Mouse (Mus musculus): Measurements from ENCODE around the gene Frat1. TPM values are rescaled to one million over a fixed set of nuclear protein-coding genes. Genes with fewer than 3 reads are reported as not detected.

Gene Frat1
- 1.5 TPM for polyA plus RNA-seq (2014; fragmentation: Illumina TruSeq; extraction: RNeasy Lipid Tissue Mini Kit (QIAGEN cat#74804); ENCODE audit: low read depth, low replicate concordance)

DNA sequence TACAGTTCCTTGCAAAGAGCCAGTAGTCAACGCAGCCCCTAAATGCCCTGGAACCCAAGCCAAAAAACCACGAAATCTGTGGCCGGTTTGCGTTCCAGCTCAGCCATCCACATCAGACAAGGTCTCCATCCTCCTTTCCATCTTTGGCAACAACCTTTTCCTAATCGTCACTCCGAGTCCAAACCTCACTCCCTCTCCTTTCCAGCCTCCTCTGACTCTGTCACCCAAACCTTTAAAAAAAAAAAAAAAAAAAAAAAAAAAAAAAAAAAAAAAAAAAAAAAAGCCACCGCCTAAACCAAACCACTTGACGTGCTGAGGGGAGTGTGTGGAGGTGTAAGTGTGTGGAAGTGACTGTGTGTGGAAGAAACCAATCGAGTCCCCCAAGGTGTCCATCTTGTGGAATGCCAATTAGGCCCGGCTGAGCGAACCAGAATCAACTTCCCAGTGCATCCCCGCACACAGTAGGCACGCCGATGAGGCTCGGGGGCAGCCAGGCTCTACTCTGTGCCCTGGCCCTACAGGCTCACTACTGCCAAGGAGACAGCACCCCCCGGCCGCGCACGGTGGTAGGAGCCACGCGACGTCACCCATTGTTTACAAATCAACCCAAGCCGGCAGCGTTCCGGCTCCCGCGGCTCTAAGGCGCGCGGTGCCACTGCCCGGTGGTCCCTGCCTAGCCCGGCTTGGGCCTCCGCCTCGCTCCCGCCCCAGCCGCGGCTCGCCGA lies at the start of gene Frat1:
Gene Frat1 (plus strand): TSS at position 590 of the 725 bp plus-strand sequence.

DNA sequence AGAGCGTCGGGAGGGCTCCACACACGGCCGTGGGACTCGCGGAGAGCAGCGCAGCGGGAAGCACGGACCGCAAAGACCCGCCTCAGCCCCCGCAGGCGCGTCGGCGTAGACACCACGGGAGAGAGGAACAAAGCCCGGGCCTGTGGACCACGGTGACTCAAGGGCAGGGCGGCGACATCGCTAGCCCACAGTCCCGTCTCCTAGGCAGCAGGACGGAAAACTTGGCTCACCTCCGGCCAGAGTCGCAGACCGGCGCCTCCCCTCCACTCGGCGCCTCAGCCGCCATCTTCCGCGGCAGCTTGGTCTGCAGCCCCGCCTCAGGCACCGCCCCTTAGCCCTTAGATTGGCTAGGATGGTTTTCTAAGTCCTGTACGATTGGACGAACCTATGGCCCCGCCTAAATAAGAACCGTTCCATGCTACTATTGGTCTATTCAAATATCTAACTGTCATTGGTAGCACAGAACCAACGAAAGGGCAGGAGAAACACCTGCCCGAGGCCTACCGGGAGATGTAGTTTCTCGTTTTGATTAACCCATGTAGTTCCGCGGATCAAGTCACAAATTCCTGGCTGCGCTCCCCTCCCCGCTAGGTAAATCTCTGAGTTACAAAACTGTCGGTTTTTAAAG lies 27.9 kb upstream of the Frat1 start, which contains the start of gene Arhgap19:
Gene Arhgap19 (minus strand): TSS at position 306 of the 628 bp plus-strand sequence.

DNA sequence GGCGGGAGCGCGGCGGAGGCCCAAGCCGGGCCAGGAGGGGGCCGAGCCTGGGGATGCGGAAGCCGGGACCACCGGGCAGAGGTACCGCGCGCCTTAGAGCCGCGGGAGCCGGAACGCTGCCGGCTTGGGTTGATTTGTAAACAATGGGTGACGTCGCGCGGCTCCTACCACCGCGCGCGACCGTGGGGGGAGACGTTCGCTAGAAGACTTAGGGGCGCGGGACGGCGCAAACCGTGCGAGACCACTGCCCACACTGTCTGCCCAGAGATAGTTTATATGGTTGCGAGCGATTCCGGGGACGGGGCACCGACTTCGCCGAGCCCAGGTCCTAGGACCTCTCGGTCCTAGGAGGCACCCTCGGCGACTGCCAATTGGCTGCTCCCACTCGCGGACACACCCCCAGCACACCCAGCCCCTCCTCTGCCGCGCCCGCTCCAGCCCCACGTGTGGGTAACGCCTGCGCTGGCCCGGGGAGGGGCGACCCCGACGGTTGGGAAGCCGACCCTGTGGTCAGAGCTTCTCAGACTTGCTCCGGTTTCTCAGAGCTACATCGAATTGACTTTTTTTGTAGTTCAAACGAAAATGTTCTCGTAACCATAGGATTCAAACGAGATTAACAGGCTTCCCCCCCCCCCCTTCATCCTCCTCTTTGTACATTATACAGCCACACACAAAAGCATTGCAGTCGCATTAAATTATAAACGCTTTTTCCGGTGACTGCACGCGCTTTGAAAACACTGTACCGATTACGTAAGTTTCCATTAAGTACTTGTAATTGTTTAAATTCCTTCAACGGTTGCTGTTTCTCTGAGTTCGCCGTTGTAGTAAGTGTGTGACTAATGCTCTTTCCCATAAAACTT lies 18.5 kb downstream of the Frat1 start, which contains the start of gene Frat2:
Gene Frat2 (minus strand): TSS at position 141 of the 860 bp plus-strand sequence.

Other genes starting within 250 kb of the Frat1 start
- gene Gm340, start 247.6 kb upstream of the Frat1 start, polyA plus RNA-seq (2014; fragmentation: Illumina TruSeq; extraction: RNeasy Lipid Tissue Mini Kit (QIAGEN cat#74804); ENCODE audit: low read depth, low replicate concordance): 1.2 TPM
- gene Slit1, start 86.3 kb upstream of the Frat1 start, polyA plus RNA-seq (2014; fragmentation: Illumina TruSeq; extraction: RNeasy Lipid Tissue Mini Kit (QIAGEN cat#74804); ENCODE audit: low read depth, low replicate concordance): not detected
- 1.8 TPM for gene Arhgap19, start 27.9 kb upstream of the Frat1 start, polyA plus RNA-seq (2014; fragmentation: Illumina TruSeq; extraction: RNeasy Lipid Tissue Mini Kit (QIAGEN cat#74804); ENCODE audit: low read depth, low replicate concordance)
- 1.0 TPM for gene Frat2, start 18.2 kb downstream of the Frat1 start, polyA plus RNA-seq (2014; fragmentation: Illumina TruSeq; extraction: RNeasy Lipid Tissue Mini Kit (QIAGEN cat#74804); ENCODE audit: low read depth, low replicate concordance)
- gene Rrp12, start 66.2 kb downstream of the Frat1 start, polyA plus RNA-seq (2014; fragmentation: Illumina TruSeq; extraction: RNeasy Lipid Tissue Mini Kit (QIAGEN cat#74804); ENCODE audit: low read depth, low replicate concordance): 10.8 TPM
- 116 TPM for gene Pgam1, start 82.0 kb downstream of the Frat1 start, polyA plus RNA-seq (2014; fragmentation: Illumina TruSeq; extraction: RNeasy Lipid Tissue Mini Kit (QIAGEN cat#74804); ENCODE audit: low read depth, low replicate concordance)
- gene Exosc1, start 103.5 kb downstream of the Frat1 start, polyA plus RNA-seq (2014; fragmentation: Illumina TruSeq; extraction: RNeasy Lipid Tissue Mini Kit (QIAGEN cat#74804); ENCODE audit: low read depth, low replicate concordance): 17.6 TPM
- 18.1 TPM for gene Zdhhc16, start 103.5 kb downstream of the Frat1 start, polyA plus RNA-seq (2014; fragmentation: Illumina TruSeq; extraction: RNeasy Lipid Tissue Mini Kit (QIAGEN cat#74804); ENCODE audit: low read depth, low replicate concordance)
- gene Mms19, start 151.2 kb downstream of the Frat1 start, polyA plus RNA-seq (2014; fragmentation: Illumina TruSeq; extraction: RNeasy Lipid Tissue Mini Kit (QIAGEN cat#74804); ENCODE audit: low read depth, low replicate concordance): 18.8 TPM
- gene Ubtd1, start 151.8 kb downstream of the Frat1 start, polyA plus RNA-seq (2014; fragmentation: Illumina TruSeq; extraction: RNeasy Lipid Tissue Mini Kit (QIAGEN cat#74804); ENCODE audit: low read depth, low replicate concordance): 22.9 TPM
- gene Ankrd2, start 206.0 kb downstream of the Frat1 start, polyA plus RNA-seq (2014; fragmentation: Illumina TruSeq; extraction: RNeasy Lipid Tissue Mini Kit (QIAGEN cat#74804); ENCODE audit: low read depth, low replicate concordance): not detected
- gene Hoga1, start 215.6 kb downstream of the Frat1 start, polyA plus RNA-seq (2014; fragmentation: Illumina TruSeq; extraction: RNeasy Lipid Tissue Mini Kit (QIAGEN cat#74804); ENCODE audit: low read depth, low replicate concordance): 0.84 TPM
- not detected for gene 4933411K16Rik, start 222.3 kb downstream of the Frat1 start, polyA plus RNA-seq (2014; fragmentation: Illumina TruSeq; extraction: RNeasy Lipid Tissue Mini Kit (QIAGEN cat#74804); ENCODE audit: low read depth, low replicate concordance)